Mouse (Mus musculus) intestine, embryonic 15.5 days (tissue): ENCODE data around the gene Tigd3. TPM values are rescaled to one million over a fixed set of nuclear protein-coding genes. Genes with fewer than 3 reads are reported as not detected.
A peak's percentile ranks its signal among the peaks of the same experiment; 100 is the strongest.

Experiments
- ATAC-seq: fragments of 200-750 bp; cut with Nextera tagmentation; 2 replicates; pipeline ENCODE4 v1.8.0; 2017; ENCODE audit warnings: moderate TSS enrichment, moderate library complexity
- H3K27ac ChIP-seq: fragments of 300-500 bp; sonication (generic); 2 replicates; pipeline ENCODE4 v1.5.1; 2015; ENCODE audit warnings: mild to moderate bottlenecking, inconsistent platforms
- H3K27me3 ChIP-seq: fragments of 300-500 bp; sonication (generic); replicated peaks from 2 replicates; pipeline ENCODE4 v1.6.1; 2015; ENCODE audit warnings: inconsistent platforms
- H3K36me3 ChIP-seq: fragments of 300-500 bp; sonication (generic); 2 replicates; pipeline ENCODE4 v1.6.1; 2015; ENCODE audit warnings: inconsistent platforms
- H3K4me1 ChIP-seq: fragments of 300-500 bp; sonication (generic); replicated peaks from 2 replicates; pipeline ENCODE4 v1.6.1; 2015; ENCODE audit warnings: inconsistent platforms
- H3K4me2 ChIP-seq: fragments of 300-500 bp; sonication (generic); replicated peaks from 2 replicates; pipeline ENCODE4 v1.6.1; 2015; ENCODE audit warnings: mild to moderate bottlenecking, inconsistent platforms
- H3K4me3 ChIP-seq: fragments of 300-500 bp; sonication (generic); replicated peaks from 2 replicates; pipeline ENCODE4 v1.5.1; 2015; ENCODE audit warnings: inconsistent platforms
- H3K9ac ChIP-seq: fragments of 300-500 bp; sonication (generic); 2 replicates; pipeline ENCODE4 v1.6.1; 2015; ENCODE audit warnings: inconsistent platforms
- H3K9me3 ChIP-seq: fragments of 300-500 bp; sonication (generic); 2 replicates; pipeline ENCODE4 v1.6.1; 2016; ENCODE audit warnings: inconsistent platforms
- WGBS: fragments of 180-500 bp; shearing (Covaris S2); methylation state at CpG from one replicate; pipeline ENCODE4 v1.1.7; 2015; 5-methylcytosine and 5-hydroxymethylcytosine counted together
- polyA plus RNA-seq: library from polyadenylated mRNA; unstranded; fragments of >200 nt; fragmentation: Nextera tagmentation; extraction: Ambion mirVana; gene quantifications from 2 replicates; pipeline ENCODE4 v1.2.1, GENCODE M21; 2015

The Tigd3 gene
- polyA plus RNA-seq, 1 experiment from 2014 or later, result 2.7 TPM

DNA sequence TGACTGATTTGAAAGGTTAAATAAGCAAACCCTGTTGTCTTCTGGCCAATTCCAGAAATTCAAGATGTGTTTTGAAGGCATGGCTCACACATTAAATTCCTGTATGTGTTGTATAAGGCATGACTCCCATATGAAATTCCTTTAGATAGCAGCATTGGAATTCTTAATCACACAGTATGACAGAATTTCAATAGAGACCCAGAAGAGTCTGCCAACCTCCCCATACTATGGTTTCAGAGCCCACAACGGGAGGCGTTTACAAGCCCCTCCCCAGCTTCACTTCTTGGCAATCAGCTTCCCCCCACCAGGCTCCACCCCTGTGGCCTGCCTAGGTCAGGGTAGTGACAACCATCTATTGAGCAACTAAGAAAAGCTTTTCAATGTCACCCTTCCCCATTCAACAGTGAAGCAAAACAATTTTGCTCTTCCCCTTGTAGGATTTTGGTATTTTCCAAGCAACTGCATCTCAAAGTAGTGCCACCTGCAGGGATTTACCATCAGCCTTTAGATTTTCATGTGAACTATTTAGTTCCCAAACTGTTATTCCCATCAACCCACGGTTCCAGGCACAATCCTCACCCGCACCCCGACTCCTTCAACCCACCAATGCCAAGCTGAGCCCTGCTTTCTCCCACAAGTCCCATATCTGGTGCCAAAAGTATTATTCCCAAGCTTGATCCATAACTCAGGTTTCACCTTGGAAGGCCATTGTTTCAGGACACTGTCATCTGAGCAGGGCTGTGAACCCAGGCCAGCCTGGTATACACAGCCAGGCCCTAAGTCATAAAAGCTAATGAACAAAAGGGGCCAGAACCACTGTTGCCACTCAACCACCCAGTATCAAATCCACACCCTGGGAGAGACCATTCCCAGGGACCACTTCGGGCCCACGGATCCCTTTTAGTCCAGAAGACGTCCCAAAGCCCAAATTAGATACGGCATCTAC, 50.9 kb downstream of the Tigd3 start:
- no peaks in the 10 kb centered on the region for H3K27me3 ChIP-seq
- no peak for ATAC-seq
- H3K4me3 ChIP-seq, result peak overlapping the region; percentile 40
- H3K27ac ChIP-seq, result peak overlapping the region; percentile 95; the same call in 1 of the 2 replicates
- 76% methylated on average over 9 of the region's 9 CpGs for WGBS
- peaks cover 45% of the 10 kb centered on the region for H3K4me1 ChIP-seq
- H3K36me3 ChIP-seq, result no peaks in the 10 kb centered on the region
- no peaks in the 10 kb centered on the region for H3K9me3 ChIP-seq
- peak overlapping the region; percentile 74 for H3K4me2 ChIP-seq
- H3K9ac ChIP-seq, result peak overlapping the region; percentile 49

DNA sequence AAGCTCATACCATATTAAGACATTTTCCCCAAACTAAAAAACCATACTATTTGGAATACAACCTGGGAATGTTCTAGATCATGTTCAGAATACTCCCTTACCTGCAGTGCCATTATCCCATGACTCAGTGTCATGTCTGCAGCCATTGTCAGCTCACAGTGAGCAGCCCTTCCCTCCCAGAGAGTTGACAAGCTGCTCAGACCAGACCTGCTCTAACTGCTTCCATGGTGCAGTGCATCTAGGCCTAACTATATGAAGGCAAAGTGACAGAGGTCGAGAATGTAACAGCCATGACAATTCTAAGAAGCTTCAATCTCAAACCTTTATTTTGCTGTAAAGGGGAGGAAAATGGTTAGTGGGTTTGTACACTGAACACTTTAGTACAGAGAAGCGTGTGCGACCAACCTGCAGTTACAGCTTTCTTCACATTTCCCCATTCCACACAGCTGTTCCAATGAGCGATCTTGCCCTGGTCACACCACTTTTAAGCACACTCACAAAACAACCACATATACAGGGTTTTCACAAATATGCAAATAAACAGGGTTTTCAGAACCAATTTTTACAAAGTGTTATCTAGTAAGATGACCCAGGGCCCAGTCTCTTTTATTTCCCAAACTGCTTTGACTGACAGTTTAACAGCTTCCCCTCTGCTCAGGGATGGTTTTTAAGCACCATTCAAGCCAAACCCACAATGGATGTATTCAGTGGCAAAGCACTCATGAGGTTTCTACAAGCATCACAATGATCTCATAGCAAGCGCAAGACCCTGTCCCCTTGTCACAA, 51.8 kb downstream of the Tigd3 start:
- 75% methylated on average over 5 of the region's 5 CpGs for WGBS
- Histone ChIP-seq H3K4me3 (no peak overlapping the region), H3K4me1 (peaks cover 36% of the 10 kb centered on the region), H3K27me3 (no peaks in the 10 kb centered on the region), H3K4me2 (peak overlapping the region; percentile 74), H3K36me3 (no peaks in the 10 kb centered on the region), H3K9ac (no peak overlapping the region), H3K27ac (no peak overlapping the region), H3K9me3 (no peaks in the 10 kb centered on the region)
- ATAC-seq, result no peak

DNA sequence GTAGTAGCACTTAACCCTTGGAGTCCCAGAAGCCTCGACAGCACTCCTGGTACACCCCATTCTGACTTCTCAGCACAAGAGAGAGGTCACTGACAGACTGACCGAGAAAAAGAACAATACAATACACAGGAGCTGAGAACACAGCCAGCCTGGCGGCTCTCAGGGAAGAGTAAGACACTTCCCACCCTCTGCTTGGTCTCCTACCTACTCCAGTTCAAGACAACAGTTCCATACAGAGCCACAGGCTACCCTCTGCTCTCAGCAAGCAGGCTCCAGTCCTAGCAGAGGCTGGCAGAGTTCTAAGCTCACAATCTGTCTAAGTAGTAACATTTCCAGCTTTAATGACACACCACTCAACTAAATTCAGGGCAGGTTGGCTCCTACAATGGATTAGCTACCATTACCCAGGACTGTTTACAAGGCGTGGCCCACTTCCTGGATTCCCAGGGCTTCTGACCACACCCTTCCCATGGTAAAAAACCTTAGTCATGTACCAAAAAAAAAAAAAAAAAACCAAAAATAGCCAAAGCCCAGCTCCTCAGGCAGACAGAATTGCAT, 52.5 kb downstream of the Tigd3 start:
- Histone ChIP-seq H3K27ac (no peak overlapping the region), H3K27me3 (no peaks in the 10 kb centered on the region), H3K4me1 (peaks cover 31% of the 10 kb centered on the region), H3K9me3 (no peaks in the 10 kb centered on the region), H3K4me2 (peak overlapping the region; percentile 74), H3K36me3 (no peaks in the 10 kb centered on the region), H3K4me3 (no peak overlapping the region), H3K9ac (no peak overlapping the region)
- no peak for ATAC-seq
- 62% methylated on average over 4 of the region's 4 CpGs for WGBS

Other genes starting within 250 kb of the Tigd3 start
- 21.5 and 23.8 TPM in 2 replicates for gene Sipa1, start 230.4 kb downstream of the Tigd3 start, polyA plus RNA-seq
- 33.7 and 36.3 TPM in 2 replicates for gene Map3k11, start 205.4 kb downstream of the Tigd3 start, polyA plus RNA-seq
- 16.3 and 16.8 TPM in 2 replicates for gene Pcnx3, start 205.2 kb downstream of the Tigd3 start, polyA plus RNA-seq
- gene Kcnk7, start 189.8 kb downstream of the Tigd3 start, polyA plus RNA-seq, result 0.29 and 0.43 TPM in 2 replicates
- 38.6 and 40.1 TPM in 2 replicates for gene Ehbp1l1, start 167.8 kb downstream of the Tigd3 start, polyA plus RNA-seq
- gene Fam89b, start 164.5 kb downstream of the Tigd3 start, polyA plus RNA-seq, result 68.7 and 69.6 TPM in 2 replicates
- gene Ltbp3, start 153.2 kb downstream of the Tigd3 start, polyA plus RNA-seq, result 20.7 and 21.7 TPM in 2 replicates
- gene Scyl1, start 122.7 kb downstream of the Tigd3 start, polyA plus RNA-seq, result 60.6 and 60.9 TPM in 2 replicates
- 26.9 and 28.0 TPM in 2 replicates for gene Frmd8, start 18.9 kb downstream of the Tigd3 start, polyA plus RNA-seq
- gene Slc25a45, start 16.3 kb downstream of the Tigd3 start, polyA plus RNA-seq, result 3.5 and 4.2 TPM in 2 replicates
- gene Dpf2, start 18.9 kb upstream of the Tigd3 start, polyA plus RNA-seq, result 109 and 118 TPM in 2 replicates
- 11.9 and 12.4 TPM in 2 replicates for gene Cdc42ep2, start 30.7 kb upstream of the Tigd3 start, polyA plus RNA-seq
- gene Pola2, start 70.1 kb upstream of the Tigd3 start, polyA plus RNA-seq, result 64.0 and 65.8 TPM in 2 replicates
- gene Slc22a20, start 92.0 kb upstream of the Tigd3 start, polyA plus RNA-seq, result not detected in 2 replicates
- gene Capn1, start 121.7 kb upstream of the Tigd3 start, polyA plus RNA-seq, result 10.3 and 10.4 TPM in 2 replicates
- 24.2 and 27.4 TPM in 2 replicates for gene Syvn1, start 152.4 kb upstream of the Tigd3 start, polyA plus RNA-seq
- gene Mrpl49, start 163.6 kb upstream of the Tigd3 start, polyA plus RNA-seq, result 72.7 and 78.4 TPM in 2 replicates
- gene Fau, start 163.7 kb upstream of the Tigd3 start, polyA plus RNA-seq, result 876 and 881 TPM in 2 replicates
- gene Znhit2, start 167.0 kb upstream of the Tigd3 start, polyA plus RNA-seq, result 30.1 and 31.9 TPM in 2 replicates
- 34.8 and 34.9 TPM in 2 replicates for gene Tm7sf2, start 174.2 kb upstream of the Tigd3 start, polyA plus RNA-seq
- 61.2 and 64.5 TPM in 2 replicates for gene Vps51, start 183.1 kb upstream of the Tigd3 start, polyA plus RNA-seq
- gene Tmem262, start 185.9 kb upstream of the Tigd3 start, polyA plus RNA-seq, result not detected in 2 replicates
- gene Gm28374, start 188.1 kb upstream of the Tigd3 start, polyA plus RNA-seq, result 1.3 and 2.2 TPM in 2 replicates
- gene Zfpl1, start 190.8 kb upstream of the Tigd3 start, polyA plus RNA-seq, result 58.5 and 61.3 TPM in 2 replicates
- 32.3 and 32.9 TPM in 2 replicates for gene Cdca5, start 190.8 kb upstream of the Tigd3 start, polyA plus RNA-seq
- gene AC131692.1, start 200.3 kb upstream of the Tigd3 start, polyA plus RNA-seq, result 0.18 and 0.37 TPM in 2 replicates
- gene Naaladl1, start 211.6 kb upstream of the Tigd3 start, polyA plus RNA-seq, result 28.9 and 38.8 TPM in 2 replicates
- 44.3 and 44.7 TPM in 2 replicates for gene Sac3d1, start 224.5 kb upstream of the Tigd3 start, polyA plus RNA-seq
- gene Snx15, start 234.2 kb upstream of the Tigd3 start, polyA plus RNA-seq, result 31.7 and 33.8 TPM in 2 replicates
- 0.80 and 1.3 TPM in 2 replicates for gene Batf2, start 246.8 kb upstream of the Tigd3 start, polyA plus RNA-seq
- gene Arl2, start 247.4 kb upstream of the Tigd3 start, polyA plus RNA-seq, result 99.2 and 103 TPM in 2 replicates